Mouse (Mus musculus) C2C12 (cell line): ENCODE measurements around the gene Mcrs1.

Experiments used
- CEBPB ChIP-seq: IDR thresholded peaks from one replicate; pipeline ENCODE4 v1.6.1; 2011; ENCODE audit warnings: low read depth, mild to moderate bottlenecking, control low read depth, moderate library complexity
- CTCF ChIP-seq: IDR thresholded peaks from one replicate; pipeline ENCODE4 v1.5.1; 2011; ENCODE audit not compliant: control insufficient read depth, insufficient read depth, insufficient read length
- FOSL1 ChIP-seq: IDR thresholded peaks from one replicate; pipeline ENCODE4 v1.8.0; 2011; ENCODE audit warnings: mild to moderate bottlenecking, low read length; ENCODE audit not compliant: poor library complexity, insufficient read depth, severe bottlenecking
- MAX ChIP-seq: IDR thresholded peaks from one replicate; pipeline ENCODE4 v1.6.1; 2011; ENCODE audit warnings: mild to moderate bottlenecking, control low read depth
- MYOD1 ChIP-seq: IDR thresholded peaks from one replicate; pipeline ENCODE4 v1.6.1; 2011; ENCODE audit warnings: low read depth; ENCODE audit not compliant: control insufficient read depth, insufficient read length
- MYOG ChIP-seq: IDR thresholded peaks from one replicate; pipeline ENCODE4 v1.6.1; 2011; ENCODE audit not compliant: control insufficient read depth, insufficient read length; ENCODE audit errors: extremely low read depth
- USF1 ChIP-seq: IDR thresholded peaks from one replicate; pipeline ENCODE4 v1.6.1; 2011; ENCODE audit warnings: low read depth, mild to moderate bottlenecking, control low read depth, moderate library complexity

- TF ChIP-seq MAX (no peak), CTCF (peak; percentile 9), USF1 (no peak), CEBPB (no peak), MYOG (no peak), MYOD1 (no peak), FOSL1 (no peak)
Measured at GRCm38 (mm10) chr15:99283456-99283855, 31.7 kb upstream of the Mcrs1 start.
